Mouse (Mus musculus) naive thymus-derived CD4-positive, alpha-beta T cell, adult 5 months (primary cell): Measurements from ENCODE around the gene Ptgds. TPM values are rescaled to one million over a fixed set of nuclear protein-coding genes. Genes with fewer than 3 reads are reported as not detected.

ENCODE experiments used
- polyA plus RNA-seq: library from polyadenylated mRNA; unstranded; fragments of 100-300 nt; shearing (Covaris generic); gene quantifications from one replicate; pipeline ENCODE4 v1.2.1, GENCODE M21; 2017

Gene Ptgds
- polyA plus RNA-seq: not detected

GRCm38 (mm10) chr2:25469969-25470368 lies at the start of gene Ptgds:
Gene Ptgds (minus strand): TSS chr2:25470046.

GRCm38 (mm10) chr2:25501593-25502486 lies 32.0 kb upstream of the Ptgds start, which contains the start of gene C8g:
Gene C8g (minus strand): TSS chr2:25501719.

GRCm38 (mm10) chr2:25500576-25501405 lies 30.9 kb upstream of the Ptgds start, which contains the start of gene Fbxw5:
Gene Fbxw5 (plus strand): TSS chr2:25500750.

GRCm38 (mm10) chr2:25493476-25493961 lies 23.7 kb upstream of the Ptgds start, which contains the start of gene Lcn12:
Gene Lcn12 (minus strand): TSS chr2:25493911.

GRCm38 (mm10) chr2:25460551-25461309 lies 9.1 kb downstream of the Ptgds start, which contains the start of gene Paxx:
Gene Paxx (minus strand): TSS chr2:25461094.

GRCm38 (mm10) chr2:25456205-25456953 lies 13.5 kb downstream of the Ptgds start, which contains the start of gene Clic3:
Gene Clic3 (plus strand): TSS chr2:25456838.

GRCm38 (mm10) chr2:25428442-25429236 lies 41.2 kb downstream of the Ptgds start, which contains the start of gene Abca2:
Gene Abca2 (plus strand): TSS chr2:25428703.

GRCm38 (mm10) chr2:25422587-25423410 lies 47.0 kb downstream of the Ptgds start, which contains the start of gene Fut7:
Gene Fut7 (plus strand): TSS chr2:25423267.

Other genes starting within 250 kb of the Ptgds start
- gene Tubb4b, start 245.3 kb downstream of the Ptgds start, polyA plus RNA-seq: 99.9 TPM
- not detected for gene Slc34a3, start 235.7 kb downstream of the Ptgds start, polyA plus RNA-seq
- gene Rnf224, start 233.3 kb downstream of the Ptgds start, polyA plus RNA-seq: not detected
- 0.37 TPM for gene Rnf208, start 227.8 kb downstream of the Ptgds start, polyA plus RNA-seq
- not detected for gene Cysrt1, start 227.6 kb downstream of the Ptgds start, polyA plus RNA-seq
- 9.7 TPM for gene AL732309.1, start 223.2 kb downstream of the Ptgds start, polyA plus RNA-seq
- gene Tmem203, start 214.6 kb downstream of the Ptgds start, polyA plus RNA-seq: 26.6 TPM
- 24.1 TPM for gene Tprn, start 207.4 kb downstream of the Ptgds start, polyA plus RNA-seq
- 81.2 TPM for gene Ssna1, start 197.6 kb downstream of the Ptgds start, polyA plus RNA-seq
- gene Anapc2, start 197.6 kb downstream of the Ptgds start, polyA plus RNA-seq: 101 TPM
- gene Tmem210, start 181.9 kb downstream of the Ptgds start, polyA plus RNA-seq: not detected
- gene Lrrc26, start 180.1 kb downstream of the Ptgds start, polyA plus RNA-seq: not detected
- gene Grin1, start 150.9 kb downstream of the Ptgds start, polyA plus RNA-seq: not detected
- 26.7 TPM for gene Man1b1, start 137.7 kb downstream of the Ptgds start, polyA plus RNA-seq
- gene Dpp7, start 113.7 kb downstream of the Ptgds start, polyA plus RNA-seq: 6.7 TPM
- 14.2 TPM for gene Uap1l1, start 104.4 kb downstream of the Ptgds start, polyA plus RNA-seq
- gene Sapcd2, start 97.7 kb downstream of the Ptgds start, polyA plus RNA-seq: not detected
- not detected for gene Entpd2, start 74.2 kb downstream of the Ptgds start, polyA plus RNA-seq
- 0.47 TPM for gene Npdc1, start 70.7 kb downstream of the Ptgds start, polyA plus RNA-seq
- gene Fut7, start 46.8 kb downstream of the Ptgds start, polyA plus RNA-seq: not detected
- gene Abca2, start 41.3 kb downstream of the Ptgds start, polyA plus RNA-seq: 44.9 TPM
- 5.1 TPM for gene Clic3, start 13.2 kb downstream of the Ptgds start, polyA plus RNA-seq
- 74.5 TPM for gene Paxx, start 9.0 kb downstream of the Ptgds start, polyA plus RNA-seq
- not detected for gene Lcn12, start 23.9 kb upstream of the Ptgds start, polyA plus RNA-seq
- gene Fbxw5, start 30.7 kb upstream of the Ptgds start, polyA plus RNA-seq: 82.7 TPM
- gene C8g, start 31.7 kb upstream of the Ptgds start, polyA plus RNA-seq: 5.6 TPM
- 61.5 TPM for gene Traf2, start 76.9 kb upstream of the Ptgds start, polyA plus RNA-seq
- 170 TPM for gene Edf1, start 87.8 kb upstream of the Ptgds start, polyA plus RNA-seq
- 1.4 TPM for gene Mamdc4, start 104.8 kb upstream of the Ptgds start, polyA plus RNA-seq
- 55.4 TPM for gene Phpt1, start 105.2 kb upstream of the Ptgds start, polyA plus RNA-seq
- 0.17 TPM for gene Ajm1, start 111.7 kb upstream of the Ptgds start, polyA plus RNA-seq
- gene Rabl6, start 138.5 kb upstream of the Ptgds start, polyA plus RNA-seq: 59.7 TPM
- gene Ccdc183, start 147.6 kb upstream of the Ptgds start, polyA plus RNA-seq: not detected
- 2.2 TPM for gene Tmem141, start 152.0 kb upstream of the Ptgds start, polyA plus RNA-seq
- not detected for gene Fcna, start 158.0 kb upstream of the Ptgds start, polyA plus RNA-seq
- gene Lcn8, start 183.1 kb upstream of the Ptgds start, polyA plus RNA-seq: not detected
- not detected for gene Lcn5, start 187.9 kb upstream of the Ptgds start, polyA plus RNA-seq
- not detected for gene Lcn6, start 206.7 kb upstream of the Ptgds start, polyA plus RNA-seq
- gene Lcn10, start 212.7 kb upstream of the Ptgds start, polyA plus RNA-seq: not detected
- not detected for gene Obp2a, start 230.0 kb upstream of the Ptgds start, polyA plus RNA-seq
- 27.5 TPM for gene Bmyc, start 236.7 kb upstream of the Ptgds start, polyA plus RNA-seq